Mouse (Mus musculus): ENCODE results near the gene Atp11a.

- TF ChIP-seq ZKSCAN1 (IDR thresholded peaks at IDR 0.05; ENCODE audit: borderline replicate concordance, low read depth, low read length) (no peak), MXI1 (IDR thresholded peaks at IDR 0.05; ENCODE audit: low read depth, low read length) (no peak), NELFE (IDR thresholded peaks at IDR 0.05; ENCODE audit: low read depth, low read length) (no peak), CTCF (conservative IDR thresholded peaks at IDR 0.05 in 1 of 2, IDR thresholded peaks at IDR 0.05 in 1 of 2; ENCODE audit: low read depth in 2 of 2, low read length in 2 of 2) (no peak), USF1 (IDR thresholded peaks at IDR 0.05; ENCODE audit: low read depth, low read length) (no peak), E2F4 (IDR thresholded peaks at IDR 0.05; ENCODE audit: insufficient replicate concordance, low read depth, low read length) (no peak), NRF1 (IDR thresholded peaks at IDR 0.05; ENCODE audit: low read depth, low read length) (no peak), POLR2A (IDR thresholded peaks at IDR 0.05; ENCODE audit: low read depth, low read length) (no peak), EP300 (IDR thresholded peaks at IDR 0.05; ENCODE audit: low read length) (no peak)
Measured at GRCm38 (mm10) chr8:12728644-12729043, 28.2 kb upstream of the Atp11a start.
